Mouse (Mus musculus) stomach, postnatal 0 days (tissue): Measurements from ENCODE around the gene Awat1. TPM values are rescaled to one million over a fixed set of nuclear protein-coding genes. Genes with fewer than 3 reads are reported as not detected.

Source experiments
- ATAC-seq: fragments of 200-750 bp; cut with Nextera tagmentation; 2 replicates; pipeline ENCODE4 v1.8.0; 2017; ENCODE audit not compliant: low FRiP score, low TSS enrichment
- DNase-seq: peaks from one replicate; pipeline ENCODE4 v3.0.0-alpha.2; 2016; ENCODE audit warnings: low spot score
- H3K27ac ChIP-seq: fragments of 300-500 bp; sonication (generic); replicated peaks from 2 replicates; pipeline ENCODE4 v1.5.1; 2014; ENCODE audit warnings: mild to moderate bottlenecking, control low read depth
- H3K27me3 ChIP-seq: fragments of 300-500 bp; sonication (generic); 2 replicates; pipeline ENCODE4 v1.6.1; 2014; ENCODE audit warnings: low read length; ENCODE audit not compliant: control insufficient read depth, insufficient read depth
- H3K36me3 ChIP-seq: fragments of 300-500 bp; sonication (generic); 2 replicates; pipeline ENCODE4 v1.6.1; 2014; ENCODE audit warnings: low read length, mixed read lengths; ENCODE audit not compliant: control insufficient read depth, insufficient read depth
- H3K4me1 ChIP-seq: fragments of 300-500 bp; sonication (generic); replicated peaks from 2 replicates; pipeline ENCODE4 v1.6.1; 2014; ENCODE audit warnings: antibody characterized with exemption; ENCODE audit not compliant: control insufficient read depth, insufficient read depth
- H3K4me2 ChIP-seq: fragments of 300-500 bp; sonication (generic); replicated peaks from 2 replicates; pipeline ENCODE4 v1.6.1; 2014; ENCODE audit warnings: low read depth, mild to moderate bottlenecking, control low read depth, moderate library complexity
- H3K4me3 ChIP-seq: fragments of 300-500 bp; sonication (generic); 2 replicates; pipeline ENCODE4 v1.5.1; 2014; ENCODE audit warnings: low read depth, low read length, control low read depth
- H3K9ac ChIP-seq: fragments of 300-500 bp; sonication (generic); 2 replicates; pipeline ENCODE4 v1.6.1; 2014; ENCODE audit warnings: mild to moderate bottlenecking, low read length, control low read depth, mixed read lengths
- H3K9me3 ChIP-seq: fragments of 300-500 bp; sonication (generic); 2 replicates; pipeline ENCODE4 v1.6.1; 2016; ENCODE audit warnings: low read length; ENCODE audit not compliant: control insufficient read depth
- CTCF ChIP-seq: IDR thresholded peaks from 2 replicates; pipeline ENCODE4 v1.5.1; 2016; ENCODE audit warnings: antibody characterized with exemption, low read depth, mild to moderate bottlenecking, moderate library complexity
- EP300 ChIP-seq: optimal IDR thresholded peaks from 2 replicates; pipeline ENCODE3; 2016; ENCODE audit warnings: antibody characterized with exemption
- WGBS: fragments of 180-500 bp; shearing (Covaris S2); extraction: QIAGEN DNeasy Blood & Tissue Kit; methylation state at CpG from one replicate; pipeline ENCODE4 v1.1.7; 2014; 5-methylcytosine and 5-hydroxymethylcytosine counted together
- polyA plus RNA-seq: library from polyadenylated mRNA; unstranded; fragments of >200 nt; fragmentation: Nextera tagmentation; extraction: Ambion mirVana; gene quantifications from 2 replicates; pipeline ENCODE4 v1.2.1, GENCODE M21; 2015

Gene Awat1
- polyA plus RNA-seq, 1 experiment from 2014 or later, result not detected

GRCm38 (mm10) chrX:100625546-100625801, 53.4 kb downstream of the Awat1 start, which contains the start of gene Kif4:
TSS of gene Kif4 (plus strand) at chrX:100625737.
- WGBS, result 16% methylated on average over 3 of the region's 3 CpGs
- DNase-seq (no peak), ATAC-seq (no peak)
- H3K9me3 ChIP-seq, result no peaks in the 10 kb centered on the region
- peak within 1 kb of the TSS; percentile 45; the same call in 1 of the 2 replicates for H3K27ac ChIP-seq
- no peaks in the 10 kb centered on the region for H3K4me1 ChIP-seq
- H3K27me3 ChIP-seq, result no peaks in the 10 kb centered on the region
- H3K4me2 ChIP-seq, result peak within 1 kb of the TSS; percentile 79
- H3K4me3 ChIP-seq, result peak within 1 kb of the TSS; percentile 54
- H3K36me3 ChIP-seq, result no peaks in the 10 kb centered on the region
- peak within 1 kb of the TSS; percentile 57 for H3K9ac ChIP-seq
- TF ChIP-seq CTCF, result no peak
- TF ChIP-seq EP300, result no peak

GRCm38 (mm10) chrX:100625802-100626793, 54.0 kb downstream of the Awat1 start, which contains the start of gene Pdzd11:
TSS of gene Pdzd11 (minus strand) at chrX:100626568.
- Histone ChIP-seq H3K36me3 (no peaks in the 10 kb centered on the region), H3K27me3 (no peaks in the 10 kb centered on the region), H3K4me2 (peak within 1 kb of the TSS; percentile 79), H3K9me3 (no peaks in the 10 kb centered on the region), H3K4me1 (no peaks in the 10 kb centered on the region), H3K9ac (peak within 1 kb of the TSS; percentile 57), H3K27ac (peak within 1 kb of the TSS; percentile 45; the same call in 1 of the 2 replicates), H3K4me3 (peak within 1 kb of the TSS; percentile 54)
- 17% methylated on average over 57 of the region's 62 CpGs for WGBS
- DNase-seq (peak; percentile 92), ATAC-seq (peak; percentile 100)
- TF ChIP-seq CTCF (no peak), EP300 (no peak)

Other genes with a start within 250 kb of the Awat1 start
- not detected in 2 replicates for gene Otud6a, start 143.2 kb upstream of the Awat1 start, polyA plus RNA-seq
- 0.36 and 0.39 TPM in 2 replicates for gene Awat2, start 129.5 kb upstream of the Awat1 start, polyA plus RNA-seq
- gene Igbp1, start 78.0 kb upstream of the Awat1 start, polyA plus RNA-seq, result 28.9 and 30.7 TPM in 2 replicates
- 0.04 TPM in 2 replicates for gene Dgat2l6, start 47.4 kb upstream of the Awat1 start, polyA plus RNA-seq
- gene P2ry4, start 22.6 kb downstream of the Awat1 start, polyA plus RNA-seq, result 2.9 and 3.0 TPM in 2 replicates
- not detected in 2 replicates for gene Arr3, start 33.2 kb downstream of the Awat1 start, polyA plus RNA-seq
- 4.0 and 4.8 TPM in 2 replicates for gene Kif4, start 53.5 kb downstream of the Awat1 start, polyA plus RNA-seq
- gene Pdzd11, start 54.3 kb downstream of the Awat1 start, polyA plus RNA-seq, result 80.2 and 81.2 TPM in 2 replicates
- gene Gdpd2, start 157.6 kb downstream of the Awat1 start, polyA plus RNA-seq, result 21.4 and 28.1 TPM in 2 replicates
- gene Dlg3, start 195.5 kb downstream of the Awat1 start, polyA plus RNA-seq, result 3.0 and 3.2 TPM in 2 replicates